In the genomic region with DNA sequence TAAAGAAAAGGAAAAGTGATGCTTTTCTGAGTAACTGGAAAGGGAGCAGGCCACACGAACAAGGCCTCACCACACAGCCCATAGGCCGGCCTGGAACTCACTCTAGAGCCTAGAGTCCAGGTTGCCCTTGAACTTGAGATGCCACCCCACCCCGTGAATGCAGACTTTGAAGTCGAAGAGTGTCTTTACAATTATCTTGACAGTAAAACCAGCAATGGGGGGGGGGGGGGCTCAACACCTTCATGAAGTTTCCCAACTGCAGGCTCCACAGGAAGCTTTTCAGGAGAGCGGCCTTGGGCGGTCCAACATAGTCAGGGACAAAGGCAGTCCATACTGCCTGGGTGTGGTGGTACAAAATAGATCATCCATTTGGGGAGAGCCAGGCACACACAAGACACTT, we compare ENCODE assay signal across 21 mouse cellular contexts. TPM values are rescaled to one million over a fixed set of nuclear protein-coding genes. Genes with fewer than 3 reads are reported as not detected.
A peak's percentile ranks its signal among the peaks of the same experiment; 100 is the strongest.
DNase-seq lines count a peak whose midpoint lies in the region; ATAC-seq and TF ChIP-seq lines count a peak whose summit lies in the region.
"Had no signal": no experiment of that assay in that cellular context is flagged by ENCODE, and none has a peak within 500 bp of the region (broad histone marks: within the 10 kb centered on the region; RNA-seq: fewer than 3 reads in every experiment).

No protein-coding gene starts in this region.

- TF ChIP-seq POLR2A in cerebellum, adult 2 months (IDR thresholded peaks at IDR 0.05; ENCODE audit: borderline replicate concordance, insufficient read depth, low read length): no peak

- 0 out of 2 replicates have a peak overlapping the region, but pooled peaks have one; percentile 17 for H3K27ac ChIP-seq in embryonic facial prominence, embryonic 12.5 days
- H3K27ac ChIP-seq in embryonic facial prominence, embryonic 10.5 days (replicated peaks): no peak overlapping the region
- 0 out of 2 replicates have a peak overlapping the region, but pooled peaks have one; percentile 32 for H3K27ac ChIP-seq in kidney, embryonic 14.5 days (ENCODE audit: low read depth, low read length)
- H3K27ac ChIP-seq in limb, embryonic 15.5 days: peak overlapping the region; percentile 43; the same call in 1 of the 2 replicates
- no peak overlapping the region for H3K27ac ChIP-seq in limb, embryonic 10.5 days
- H3K27ac ChIP-seq in cerebellum, adult 2 months (ENCODE audit: insufficient read depth, low read length): no peak overlapping the region
- H3K27ac ChIP-seq: hindbrain, embryonic 12.5 days had no signal

- TF ChIP-seq CTCF in cerebellum, adult 2 months (IDR thresholded peaks at IDR 0.05; ENCODE audit: borderline replicate concordance, insufficient read depth, low read depth, low read length): no peak

- WGBS in embryonic facial prominence, embryonic 12.5 days: 90% methylated on average over 6 of the region's 6 CpGs
- 92% methylated on average over 6 of the region's 6 CpGs for WGBS in embryonic facial prominence, embryonic 10.5 days
- WGBS in kidney, embryonic 14.5 days: 80% methylated on average over 6 of the region's 6 CpGs
- 76% methylated on average over 6 of the region's 6 CpGs for WGBS in limb, embryonic 15.5 days
- 91% methylated on average over 6 of the region's 6 CpGs for WGBS in limb, embryonic 10.5 days
- 94% methylated on average over 6 of the region's 6 CpGs for WGBS in cerebellum, adult 2 months

- H3K9ac ChIP-seq in embryonic facial prominence, embryonic 12.5 days: no peak overlapping the region
- no peak overlapping the region for H3K9ac ChIP-seq in kidney, embryonic 14.5 days (ENCODE audit: low read depth, low read length)
- no peak overlapping the region for H3K9ac ChIP-seq in limb, embryonic 15.5 days
- H3K9ac ChIP-seq: hindbrain, embryonic 12.5 days had no signal

- no peak overlapping the region for H3K4me2 ChIP-seq in embryonic facial prominence, embryonic 12.5 days (replicated peaks)
- H3K4me2 ChIP-seq in kidney, embryonic 14.5 days (replicated peaks; ENCODE audit: low read depth, low read length): no peak overlapping the region
- H3K4me2 ChIP-seq in limb, embryonic 15.5 days: no peak overlapping the region
- H3K4me2 ChIP-seq: hindbrain, embryonic 12.5 days had no signal

- no peak overlapping the region for H3K4me3 ChIP-seq in embryonic facial prominence, embryonic 12.5 days
- no peak overlapping the region for H3K4me3 ChIP-seq in embryonic facial prominence, embryonic 10.5 days
- no peak overlapping the region for H3K4me3 ChIP-seq in kidney, embryonic 14.5 days (ENCODE audit: low read length)
- H3K4me3 ChIP-seq in limb, embryonic 15.5 days: no peak overlapping the region
- H3K4me3 ChIP-seq in limb, embryonic 10.5 days: no peak overlapping the region
- no peak overlapping the region for H3K4me3 ChIP-seq in cerebellum, adult 2 months (replicated peaks; ENCODE audit: insufficient read depth, low read depth, low read length)
- H3K4me3 ChIP-seq: hindbrain, embryonic 12.5 days had no signal

- ATAC-seq in embryonic facial prominence, embryonic 12.5 days (ENCODE audit: insufficient number of reproducible peaks, insufficient read depth, low FRiP score, low TSS enrichment): no peak
- no peak for ATAC-seq in kidney, embryonic 14.5 days (ENCODE audit: low FRiP score, low TSS enrichment)
- no peak for ATAC-seq in limb, embryonic 15.5 days (ENCODE audit: insufficient number of reproducible peaks, low FRiP score, low TSS enrichment, low read depth)
- ATAC-seq: CD4-positive, CD25-positive, alpha-beta regulatory T cell, adult 4 months; forebrain, embryonic 16.5 days; hindbrain, embryonic 16.5 days; Patski had no signal

- no peaks in the 10 kb centered on the region for H3K27me3 ChIP-seq in embryonic facial prominence, embryonic 12.5 days
- H3K27me3 ChIP-seq in embryonic facial prominence, embryonic 10.5 days (replicated peaks; ENCODE audit: low read depth, poor library complexity, severe bottlenecking): no peaks in the 10 kb centered on the region
- H3K27me3 ChIP-seq in kidney, embryonic 14.5 days (ENCODE audit: control insufficient read depth, insufficient read depth, low read length): no peaks in the 10 kb centered on the region
- no peaks in the 10 kb centered on the region for H3K27me3 ChIP-seq in limb, embryonic 15.5 days
- no peaks in the 10 kb centered on the region for H3K27me3 ChIP-seq in limb, embryonic 10.5 days (ENCODE audit: low read depth, poor library complexity, severe bottlenecking)
- no peaks in the 10 kb centered on the region for H3K27me3 ChIP-seq in cerebellum, adult 2 months (ENCODE audit: control insufficient read depth, insufficient read depth, low read length)
- H3K27me3 ChIP-seq: hindbrain, embryonic 12.5 days; Patski had no signal

- no peaks in the 10 kb centered on the region for H3K36me3 ChIP-seq in embryonic facial prominence, embryonic 12.5 days
- no peaks in the 10 kb centered on the region for H3K36me3 ChIP-seq in embryonic facial prominence, embryonic 10.5 days (replicated peaks)
- H3K36me3 ChIP-seq in kidney, embryonic 14.5 days (ENCODE audit: control insufficient read depth, insufficient read depth, low read length): no peaks in the 10 kb centered on the region
- H3K36me3 ChIP-seq in limb, embryonic 15.5 days: no peaks in the 10 kb centered on the region
- H3K36me3 ChIP-seq in limb, embryonic 10.5 days: no peaks in the 10 kb centered on the region
- H3K36me3 ChIP-seq: hindbrain, embryonic 12.5 days had no signal

- no peaks in the 10 kb centered on the region for H3K9me3 ChIP-seq in embryonic facial prominence, embryonic 12.5 days
- no peaks in the 10 kb centered on the region for H3K9me3 ChIP-seq in embryonic facial prominence, embryonic 10.5 days
- H3K9me3 ChIP-seq in kidney, embryonic 14.5 days (ENCODE audit: control insufficient read depth, low read length): no peaks in the 10 kb centered on the region
- H3K9me3 ChIP-seq in limb, embryonic 15.5 days: no peaks in the 10 kb centered on the region
- H3K9me3 ChIP-seq in limb, embryonic 10.5 days (replicated peaks): no peaks in the 10 kb centered on the region
- H3K9me3 ChIP-seq: hindbrain, embryonic 12.5 days had no signal

- no peak for DNase-seq in embryonic facial prominence, embryonic 10.5 days (ENCODE audit: low spot score)
- no peak for DNase-seq in kidney, postnatal 10 days
- no peak for DNase-seq in limb, embryonic 10.5 days (ENCODE audit: low spot score)
- DNase-seq in induced T-regulatory cell, adult 2 months (ENCODE audit: low read depth): peak; percentile 6
- DNase-seq in cerebellum, adult 2 months: no peak
- DNase-seq: adrenal gland, postnatal 10 days; B cell, adult 2 months; cerebellum, adult 11 months; cerebellum, adult 9-10 months; cerebellum, postnatal 25 days; gastrocnemius, postnatal 10 days; heart, postnatal 10 days; heart, postnatal 4 days had no signal

- H3K4me1 ChIP-seq in embryonic facial prominence, embryonic 12.5 days: peaks cover 29% of the 10 kb centered on the region
- peaks cover 46% of the 10 kb centered on the region for H3K4me1 ChIP-seq in embryonic facial prominence, embryonic 10.5 days
- peaks cover 26% of the 10 kb centered on the region for H3K4me1 ChIP-seq in kidney, embryonic 14.5 days (ENCODE audit: control insufficient read depth, insufficient read depth, low read length)
- peaks cover 58% of the 10 kb centered on the region for H3K4me1 ChIP-seq in limb, embryonic 15.5 days
- H3K4me1 ChIP-seq in limb, embryonic 10.5 days: peaks cover 36% of the 10 kb centered on the region
- no peaks in the 10 kb centered on the region for H3K4me1 ChIP-seq in cerebellum, adult 2 months (ENCODE audit: control insufficient read depth, insufficient read depth, low read length)

RNA-seq across cellular contexts. Expression of gene Ksr1, which starts 7.6 kb away (rescaled TPM):
- 3.9 and 5.0 TPM in 2 replicates for polyA plus RNA-seq in embryonic facial prominence, embryonic 12.5 days (2016; fragmentation: Nextera tagmentation; extraction: Ambion mirVana)
- 1.0 and 1.5 TPM in 2 replicates for polyA plus RNA-seq in embryonic facial prominence, embryonic 10.5 days (2016; fragmentation: Nextera tagmentation; extraction: Ambion mirVana)
- 2.7 and 4.1 TPM in 2 replicates for polyA plus RNA-seq in kidney, embryonic 14.5 days (2014; fragmentation: Nextera tagmentation; extraction: Ambion mirVana)
- polyA plus RNA-seq in limb, embryonic 15.5 days (2015; fragmentation: Nextera tagmentation; extraction: Ambion mirVana): 4.0 and 5.2 TPM in 2 replicates
- 1.0 and 1.3 TPM in 2 replicates for polyA plus RNA-seq in limb, embryonic 10.5 days (2016; fragmentation: Nextera tagmentation; extraction: Ambion mirVana)
- 22.4 and 23.2 TPM in 2 replicates for polyA plus RNA-seq in cerebellum, adult 2 months (2012; rRNA removed)

Comparison
In these comparisons a context has a peak if more than half of its experiments do, and no peak if none do; other contexts are left out.
1. H3K27ac ChIP-seq: peak in embryonic facial prominence, embryonic 12.5 days (single experiment), kidney, embryonic 14.5 days (single experiment) and limb, embryonic 15.5 days (single experiment); none in embryonic facial prominence, embryonic 10.5 days (single experiment), limb, embryonic 10.5 days (single experiment) and cerebellum, adult 2 months (single experiment).